Mouse (Mus musculus): ENCODE results near the gene Krtcap3. TPM values are rescaled to one million over a fixed set of nuclear protein-coding genes. Genes with fewer than 3 reads are reported as not detected.

The Krtcap3 gene
- polyA plus RNA-seq, 1 experiment from 2014 or later, result 2.6 TPM

- Histone ChIP-seq H3K4me3 (peak overlapping the region; percentile 85), H3K4me2 (peak overlapping the region; percentile 66), H3K9me3 (no peaks in the 10 kb centered on the region), H3K27me3 (0 out of 2 replicates have a peak, but pooled peaks cover 2% of the 10 kb centered on the region), H3K27ac (replicated peaks) (peak overlapping the region; percentile 94), H3K36me3 (no peaks in the 10 kb centered on the region), H3K4me1 (replicated peaks) (peaks cover 26% of the 10 kb centered on the region), H3K9ac (peak overlapping the region; percentile 80)
- 13% methylated on average over 11 of the region's 11 CpGs for WGBS
- ATAC-seq (ENCODE audit: low FRiP score, low read depth), result no peak
These were observed 30.1 kb upstream of the Krtcap3 start for GRCm38 (mm10) chr5:31221304-31221945.

GRCm38 (mm10) chr5:31222696-31223095, 28.8 kb upstream of the Krtcap3 start:
- 97% methylated on average over 9 of the region's 9 CpGs for WGBS
- Histone ChIP-seq H3K4me2 (no peak overlapping the region), H3K9me3 (no peaks in the 10 kb centered on the region), H3K27me3 (0 out of 2 replicates have a peak, but pooled peaks cover 2% of the 10 kb centered on the region), H3K4me3 (no peak overlapping the region), H3K9ac (no peak overlapping the region), H3K27ac (replicated peaks) (no peak overlapping the region), H3K36me3 (no peaks in the 10 kb centered on the region), H3K4me1 (replicated peaks) (peaks cover 24% of the 10 kb centered on the region)
- ATAC-seq (ENCODE audit: low FRiP score, low read depth), result no peak

GRCm38 (mm10) chr5:31226641-31227040, 24.9 kb upstream of the Krtcap3 start:
- Histone ChIP-seq H3K9ac (no peak overlapping the region), H3K36me3 (no peaks in the 10 kb centered on the region), H3K27ac (replicated peaks) (no peak overlapping the region), H3K9me3 (no peaks in the 10 kb centered on the region), H3K4me2 (no peak overlapping the region), H3K4me1 (replicated peaks) (peaks cover 8% of the 10 kb centered on the region), H3K4me3 (no peak overlapping the region), H3K27me3 (0 out of 2 replicates have a peak, but pooled peaks cover 2% of the 10 kb centered on the region)
- ATAC-seq (ENCODE audit: low FRiP score, low read depth), result no peak
- 92% methylated on average over 1 of the region's 1 CpGs for WGBS

DNA sequence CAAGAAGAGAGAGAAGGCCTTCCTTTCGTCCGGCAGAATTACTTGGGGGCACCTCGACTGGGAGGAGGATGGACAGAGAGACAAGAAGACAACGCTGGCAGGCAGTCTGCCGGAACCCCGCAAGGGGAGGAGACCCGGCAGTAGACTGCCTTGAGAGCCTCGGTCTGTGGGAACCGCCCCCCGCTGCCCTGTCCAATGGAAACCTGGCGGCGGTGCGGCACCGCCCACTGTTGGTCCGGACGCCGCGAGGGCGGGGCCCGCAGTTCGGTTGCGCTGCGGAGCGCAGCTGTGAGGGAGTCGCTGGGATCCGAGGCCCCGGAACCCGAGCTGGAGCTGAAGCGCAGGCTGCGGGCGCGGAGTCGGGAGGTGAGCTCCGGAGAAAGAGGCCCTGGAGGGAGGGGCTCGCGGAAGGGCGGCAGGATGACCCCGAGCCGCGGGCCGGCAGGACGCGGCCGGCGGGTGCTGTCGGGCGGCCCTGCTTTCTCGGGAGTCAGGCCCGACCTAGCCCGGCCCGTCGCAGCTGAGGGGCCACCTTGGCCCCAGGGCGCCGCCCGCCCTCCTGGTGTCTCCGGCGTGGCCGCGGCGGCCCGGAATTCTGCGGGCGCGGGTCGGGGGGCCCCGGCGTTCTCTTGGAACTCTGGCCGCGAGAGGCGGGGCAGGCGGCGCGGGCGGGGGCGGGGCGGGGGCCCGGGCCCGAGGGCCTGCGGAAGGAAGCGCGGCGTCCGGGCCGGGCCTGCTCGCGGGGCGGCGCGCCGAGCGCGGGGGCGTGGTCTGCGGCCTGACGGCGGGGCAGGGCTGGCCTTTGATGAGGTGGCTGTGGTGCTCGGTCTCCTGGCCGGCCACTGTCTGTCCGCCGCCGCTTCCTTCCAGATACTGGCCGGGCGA, 10.6 kb upstream of the Krtcap3 start, which contains the start of the genes Nrbp1 and Gm9970:
Gene Nrbp1, plus strand, starts transcription at position 228 of the 885 bp plus-strand sequence.
Gene Gm9970, minus strand, starts transcription at position 596 of the 885 bp plus-strand sequence.
- under 1% methylated on average over 70 of the region's 103 CpGs for WGBS
- H3K9me3 ChIP-seq, result no peaks in the 10 kb centered on the region
- peak within 1 kb of the TSS; percentile 98 for H3K27ac ChIP-seq (replicated peaks)
- H3K4me2 ChIP-seq, result peak within 1 kb of the TSS; percentile 81
- ATAC-seq (ENCODE audit: low FRiP score, low read depth), result peak; percentile 98
- H3K9ac ChIP-seq, result peak within 1 kb of the TSS; percentile 99
- peaks cover 23% of the 10 kb centered on the region for H3K36me3 ChIP-seq
- peak within 1 kb of the TSS; percentile 98 for H3K4me3 ChIP-seq
- peaks cover 21% of the 10 kb centered on the region for H3K4me1 ChIP-seq (replicated peaks)
- no peaks in the 10 kb centered on the region for H3K27me3 ChIP-seq

GRCm38 (mm10) chr5:31241522-31242034, 9.9 kb upstream of the Krtcap3 start:
- peak overlapping the region; percentile 98 for H3K27ac ChIP-seq (replicated peaks)
- 0% methylated on average over 13 of the region's 13 CpGs for WGBS
- no peaks in the 10 kb centered on the region for H3K9me3 ChIP-seq
- peak overlapping the region; percentile 98 for H3K4me3 ChIP-seq
- H3K4me2 ChIP-seq, result peak overlapping the region; percentile 81
- no peak for ATAC-seq (ENCODE audit: low FRiP score, low read depth)
- peaks cover 30% of the 10 kb centered on the region for H3K36me3 ChIP-seq
- no peaks in the 10 kb centered on the region for H3K27me3 ChIP-seq
- peaks cover 21% of the 10 kb centered on the region for H3K4me1 ChIP-seq (replicated peaks)
- peak overlapping the region; percentile 99 for H3K9ac ChIP-seq

DNA sequence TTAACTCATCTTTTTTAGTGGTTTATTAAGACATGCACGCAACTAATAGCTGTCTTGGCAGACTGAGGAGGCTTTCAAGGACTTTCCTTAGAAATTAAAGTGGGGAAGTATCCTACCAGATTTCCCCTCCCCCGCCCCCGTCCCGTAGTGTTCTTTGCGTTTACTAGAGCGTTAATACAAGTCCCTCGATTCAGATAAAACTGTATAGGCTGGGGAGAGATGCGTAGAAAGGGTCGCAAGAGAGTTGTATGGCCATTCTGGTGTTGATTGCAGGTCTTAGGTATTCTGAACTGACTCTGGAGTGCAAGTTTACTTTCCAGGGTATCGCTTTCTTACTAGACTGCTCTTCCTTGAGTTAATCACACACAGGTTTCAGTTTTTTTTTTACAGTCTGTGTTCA, 9.3 kb upstream of the Krtcap3 start:
- WGBS, result 25% methylated on average over 10 of the region's 10 CpGs

DNA sequence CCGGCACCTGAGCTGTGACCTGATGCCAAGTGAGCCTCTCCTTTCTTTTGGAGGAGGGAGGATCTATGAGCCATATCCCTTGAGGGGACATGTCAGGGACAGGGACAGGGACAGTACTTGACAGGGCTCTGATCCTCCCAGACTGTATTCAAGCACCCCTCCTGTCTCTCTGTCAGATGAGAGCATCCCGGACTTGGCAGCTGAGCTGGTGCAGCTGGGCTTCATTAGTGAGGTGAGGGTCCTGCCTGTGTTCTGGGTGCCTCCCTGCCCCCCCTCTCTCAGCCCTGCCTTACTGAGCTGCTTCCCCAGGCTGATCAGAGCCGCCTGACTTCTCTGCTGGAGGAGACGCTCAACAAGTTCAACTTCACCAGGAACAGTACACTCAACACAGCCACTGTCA, 775 bp upstream of the Krtcap3 start:
- Histone ChIP-seq H3K27me3 (no peaks in the 10 kb centered on the region), H3K27ac (replicated peaks) (no peak overlapping the region), H3K4me1 (replicated peaks) (peaks cover 6% of the 10 kb centered on the region; the same call in 1 of the 2 replicates), H3K4me2 (no peak overlapping the region), H3K9ac (no peak overlapping the region), H3K36me3 (peaks cover 85% of the 10 kb centered on the region), H3K4me3 (no peak overlapping the region), H3K9me3 (no peaks in the 10 kb centered on the region)
- 56% methylated on average over 4 of the region's 4 CpGs for WGBS
- peak; percentile 27; the same call in 1 of the 2 replicates for ATAC-seq (ENCODE audit: low FRiP score, low read depth)

More for the DNA sequence above, 9.3 kb upstream of the Krtcap3 start:
- Histone ChIP-seq H3K4me2 (peak overlapping the region; percentile 81), H3K4me3 (peak overlapping the region; percentile 98), H3K36me3 (peaks cover 36% of the 10 kb centered on the region), H3K9ac (peak overlapping the region; percentile 99), H3K27me3 (no peaks in the 10 kb centered on the region), H3K4me1 (replicated peaks) (peaks cover 21% of the 10 kb centered on the region), H3K9me3 (no peaks in the 10 kb centered on the region), H3K27ac (replicated peaks) (no peak overlapping the region)
- ATAC-seq (ENCODE audit: low FRiP score, low read depth), result no peak

DNA sequence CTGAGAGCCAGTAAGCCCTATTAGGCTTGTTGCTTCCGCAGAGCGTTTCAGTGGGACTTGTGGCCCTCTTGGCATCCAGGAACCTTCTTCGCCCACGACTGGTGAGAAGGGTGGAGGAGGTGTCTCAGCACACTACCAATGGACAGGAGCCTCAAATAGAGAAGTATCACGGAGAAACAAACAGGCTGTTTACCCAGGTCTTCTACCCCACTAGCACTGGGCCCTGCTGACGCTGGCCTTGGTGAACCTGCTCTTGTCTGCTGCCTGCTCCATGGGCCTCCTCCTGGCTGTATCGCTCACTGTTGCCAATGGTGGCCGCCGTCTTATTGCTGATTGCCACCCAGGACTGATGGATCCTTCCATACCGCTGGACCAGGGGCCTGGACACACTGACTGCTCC, 660 bp downstream of the Krtcap3 start:
- Histone ChIP-seq H3K4me1 (replicated peaks) (peaks cover 6% of the 10 kb centered on the region; the same call in 1 of the 2 replicates), H3K4me3 (no peak overlapping the region), H3K27me3 (no peaks in the 10 kb centered on the region), H3K36me3 (peaks cover 75% of the 10 kb centered on the region), H3K9ac (no peak overlapping the region), H3K4me2 (0 out of 2 replicates have a peak overlapping the region, but pooled peaks have one; percentile 28), H3K9me3 (no peaks in the 10 kb centered on the region), H3K27ac (replicated peaks) (no peak overlapping the region)
- 70% methylated on average over 10 of the region's 10 CpGs for WGBS
- no peak for ATAC-seq (ENCODE audit: low FRiP score, low read depth)

- peaks cover 6% of the 10 kb centered on the region; the same call in 1 of the 2 replicates for H3K4me1 ChIP-seq (replicated peaks)
- H3K27me3 ChIP-seq, result no peaks in the 10 kb centered on the region
- no peak for ATAC-seq (ENCODE audit: low FRiP score, low read depth)
- H3K9me3 ChIP-seq, result no peaks in the 10 kb centered on the region
- H3K4me3 ChIP-seq, result no peak overlapping the region
- no peak overlapping the region for H3K9ac ChIP-seq
- no peak overlapping the region for H3K4me2 ChIP-seq
- peaks cover 69% of the 10 kb centered on the region for H3K36me3 ChIP-seq
- H3K27ac ChIP-seq (replicated peaks), result no peak overlapping the region
- WGBS, result 84% methylated on average over 16 of the region's 16 CpGs
These were observed 1.5 kb downstream of the Krtcap3 start for GRCm38 (mm10) chr5:31252795-31253545.

- WGBS, result 93% methylated on average over 8 of the region's 8 CpGs
- peaks cover 62% of the 10 kb centered on the region for H3K36me3 ChIP-seq
These were observed 2.3 kb downstream of the Krtcap3 start for GRCm38 (mm10) chr5:31253806-31254205.

DNA sequence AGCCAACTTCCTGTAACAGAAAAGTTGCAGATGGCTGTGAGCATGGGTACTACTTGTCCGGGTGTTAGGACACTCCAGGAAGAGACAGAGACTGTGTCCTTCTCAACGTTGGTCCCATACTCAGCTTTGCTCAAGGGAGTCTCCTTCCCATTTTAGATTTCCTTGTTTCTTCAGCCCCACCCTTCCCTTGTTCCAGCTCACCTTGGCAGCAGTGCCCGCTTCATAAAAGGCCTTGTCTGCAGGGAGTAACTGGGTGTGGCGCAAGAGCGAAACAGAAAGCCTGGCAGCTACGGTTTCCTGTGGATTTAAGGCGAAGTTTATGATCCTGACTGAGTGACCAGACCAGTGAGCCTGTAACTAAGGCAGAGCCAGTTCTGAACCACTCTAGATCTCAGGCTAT, 3.0 kb downstream of the Krtcap3 start:
- Histone ChIP-seq H3K4me1 (replicated peaks) (peaks cover 6% of the 10 kb centered on the region; the same call in 1 of the 2 replicates), H3K27ac (replicated peaks) (no peak overlapping the region), H3K9ac (no peak overlapping the region), H3K4me2 (no peak overlapping the region), H3K4me3 (no peak overlapping the region), H3K27me3 (no peaks in the 10 kb centered on the region), H3K36me3 (peaks cover 61% of the 10 kb centered on the region), H3K9me3 (no peaks in the 10 kb centered on the region)
- WGBS, result 88% methylated on average over 7 of the region's 7 CpGs
- no peak for ATAC-seq (ENCODE audit: low FRiP score, low read depth)

More at GRCm38 (mm10) chr5:31253806-31254205, 2.3 kb downstream of the Krtcap3 start:
- Histone ChIP-seq H3K9ac (no peak overlapping the region), H3K9me3 (no peaks in the 10 kb centered on the region), H3K4me2 (no peak overlapping the region), H3K27me3 (no peaks in the 10 kb centered on the region), H3K4me3 (no peak overlapping the region), H3K4me1 (replicated peaks) (peaks cover 6% of the 10 kb centered on the region; the same call in 1 of the 2 replicates), H3K27ac (replicated peaks) (no peak overlapping the region)
- no peak for ATAC-seq (ENCODE audit: low FRiP score, low read depth)
